Mouse (Mus musculus) liver, embryonic 11.5 days (tissue): ENCODE measurements at regions not wholly inside any gene's neighbourhood (a gene's known extent, or its start where the extent isn't known, plus 50 kb on each side); places are given as distances from the start of the nearest gene placed in this dataset.

ENCODE experiments used
- ATAC-seq: fragments of 200-750 bp; cut with Nextera tagmentation; replicated peaks from 2 replicates; pipeline ENCODE4 v1.8.0; 2017; ENCODE audit warnings: moderate number of reproducible peaks, mild to moderate bottlenecking, moderate TSS enrichment, moderate library complexity; ENCODE audit not compliant: low FRiP score
- DNase-seq: peaks from one replicate; pipeline ENCODE4 v3.0.0-alpha.2; 2017; ENCODE audit warnings: low spot score
- H3K27ac ChIP-seq: fragments of 300-500 bp; sonication (generic); 2 replicates; pipeline ENCODE4 v1.5.1; 2014; ENCODE audit warnings: mild to moderate bottlenecking, low read depth, low read length, control low read depth
- H3K27me3 ChIP-seq: fragments of 300-500 bp; sonication (generic); replicated peaks from 2 replicates; pipeline ENCODE4 v1.6.1; 2014; ENCODE audit warnings: low read length, mixed read lengths; ENCODE audit not compliant: control insufficient read depth, insufficient read depth
- H3K36me3 ChIP-seq: fragments of 300-500 bp; sonication (generic); 2 replicates; pipeline ENCODE4 v1.6.1; 2014; ENCODE audit warnings: mild to moderate bottlenecking, low read length, moderate library complexity, mixed read lengths; ENCODE audit not compliant: control insufficient read depth, insufficient read depth
- H3K4me1 ChIP-seq: fragments of 300-500 bp; sonication (generic); replicated peaks from 2 replicates; pipeline ENCODE4 v1.6.1; 2014; ENCODE audit warnings: low read length, mixed read lengths; ENCODE audit not compliant: control insufficient read depth, insufficient read depth
- H3K4me2 ChIP-seq: fragments of 300-500 bp; sonication (generic); 2 replicates; pipeline ENCODE4 v1.6.1; 2014; ENCODE audit warnings: mild to moderate bottlenecking, control low read depth, moderate library complexity
- H3K4me3 ChIP-seq: fragments of 300-500 bp; sonication (generic); 2 replicates; pipeline ENCODE4 v1.5.1; 2014; ENCODE audit warnings: low read depth, low read length, control low read depth
- H3K9ac ChIP-seq: fragments of 300-500 bp; sonication (generic); 2 replicates; pipeline ENCODE4 v1.6.1; 2014; ENCODE audit warnings: low read depth, low read length, control low read depth
- H3K9me3 ChIP-seq: fragments of 300-500 bp; sonication (generic); 2 replicates; pipeline ENCODE4 v1.6.1; 2016; ENCODE audit warnings: low read length, inconsistent platforms, mixed read lengths; ENCODE audit not compliant: control insufficient read depth
- WGBS: fragments of 180-500 bp; shearing (Covaris S2); extraction: QIAGEN DNeasy Blood & Tissue Kit; methylation state at CpG from one replicate; pipeline ENCODE4 v1.1.7; 2014; 5-methylcytosine and 5-hydroxymethylcytosine counted together

DNA sequence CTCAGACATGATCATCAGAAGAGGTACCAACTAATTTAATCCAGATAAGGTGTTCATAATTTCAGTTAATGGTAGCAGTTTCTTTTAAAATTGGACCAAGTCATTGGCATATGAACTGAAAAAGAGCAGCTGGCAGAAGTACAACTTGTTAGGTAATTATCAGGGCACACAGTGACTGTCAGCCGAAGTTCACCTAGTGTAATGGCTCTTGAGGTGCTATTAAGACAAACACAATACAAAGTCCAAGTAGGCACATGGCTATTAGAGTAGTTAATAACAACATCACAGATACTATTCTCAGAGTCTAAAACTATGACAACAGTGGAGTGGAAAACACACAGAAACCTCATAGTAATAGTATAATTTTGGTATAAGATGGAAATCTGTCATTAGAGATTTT lies 730.7 kb downstream of the Slc22a22 start:
- Histone ChIP-seq H3K27me3 (no peaks in the 10 kb centered on the region), H3K4me3 (no peak overlapping the region), H3K9ac (no peak overlapping the region), H3K9me3 (no peaks in the 10 kb centered on the region), H3K4me1 (no peaks in the 10 kb centered on the region), H3K27ac (no peak overlapping the region), H3K36me3 (no peaks in the 10 kb centered on the region), H3K4me2 (no peak overlapping the region)
- ATAC-seq: no peak
- WGBS: 76% methylated on average over 1 of the region's 1 CpGs
- no peak for DNase-seq

DNA sequence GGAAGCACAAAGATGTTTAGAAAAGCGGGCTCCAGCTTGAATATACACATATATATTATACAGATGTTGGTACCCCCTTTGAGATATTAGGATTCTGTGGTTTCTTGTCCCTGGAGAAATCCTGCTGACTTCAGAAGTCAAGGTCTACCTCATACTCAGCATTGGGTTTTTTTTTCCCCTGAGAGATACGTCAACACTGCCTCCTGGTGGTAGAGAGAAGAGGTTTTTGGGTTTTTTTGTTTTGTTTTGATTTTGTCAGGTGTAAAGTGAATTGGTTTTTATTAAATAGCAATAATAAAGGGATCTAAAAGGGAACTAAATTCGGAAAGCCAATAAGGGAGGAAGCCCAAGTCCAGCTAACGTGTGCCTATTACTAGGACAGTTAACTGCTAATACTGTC lies 732.5 kb downstream of the Slc22a22 start:
- Histone ChIP-seq H3K4me1 (no peaks in the 10 kb centered on the region), H3K4me3 (no peak overlapping the region), H3K4me2 (no peak overlapping the region), H3K9ac (no peak overlapping the region), H3K36me3 (no peaks in the 10 kb centered on the region), H3K27me3 (no peaks in the 10 kb centered on the region), H3K27ac (no peak overlapping the region), H3K9me3 (no peaks in the 10 kb centered on the region)
- DNase-seq (no peak), ATAC-seq (no peak)
- WGBS: 26% methylated on average over 4 of the region's 4 CpGs
